Mouse (Mus musculus): ENCODE results near the gene Gm37240. TPM values are rescaled to one million over a fixed set of nuclear protein-coding genes. Genes with fewer than 3 reads are reported as not detected.

The Gm37240 gene
- polyA plus RNA-seq, 1 experiment from 2014 or later: 10.8 TPM

DNA sequence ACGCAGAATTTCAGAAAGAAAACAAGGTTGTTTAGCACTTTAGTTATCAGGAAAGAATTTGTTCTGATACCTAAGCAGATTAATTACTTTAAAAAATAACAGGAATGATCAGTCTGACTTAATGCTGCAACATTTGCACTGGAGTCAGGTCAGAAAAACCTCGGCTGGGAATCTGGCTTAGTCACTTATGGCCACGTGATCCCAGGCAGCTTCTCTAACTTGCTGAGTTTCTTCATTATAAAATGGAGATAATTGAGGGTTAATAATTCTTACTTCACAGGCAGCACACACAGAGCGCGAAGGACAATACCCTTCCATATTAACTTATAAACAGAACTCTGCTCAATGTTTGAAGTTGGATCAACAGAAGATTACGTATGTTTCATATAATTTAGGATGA, 1350.3 kb downstream of the Gm37240 start:
- CTCF ChIA-PET: interaction anchor here (1.0 to 1.7 kb wide), 6 partner anchors 10 to 179 kb away, joined by 3 to 5 read pairs (median 4); no protein-coding TSS in a partner anchor
- TF ChIP-seq CTCF (IDR thresholded peaks at IDR 0.05): no peak

GRCm38 (mm10) chr3:84533227-84533626, 1354.1 kb downstream of the Gm37240 start:
- POLR2A ChIA-PET: interaction anchor here (0.5 kb wide), 1 partner anchor 58 kb away, joined by 3 read pairs; no protein-coding TSS in a partner anchor
- no peak for ATAC-seq
- CTCF ChIA-PET: interaction anchor here (1.0 to 3.7 kb wide), 9 partner anchors 8 to 249 kb away, joined by 3 to 17 read pairs (median 4); no protein-coding TSS in a partner anchor
- no peaks in the 10 kb centered on the region for H3K27me3 ChIP-seq
- no peak for DNase-seq (ENCODE audit: low read depth, low spot score)
- in situ Hi-C loops (cut with MboI; ENCODE audit: low pct_unique_long_range_greater_than_20kb): loop anchor here (10.0 kb wide), 2 partner anchors 188 to 588 kb away; no protein-coding TSS in a partner anchor
- TF ChIP-seq CTCF (IDR thresholded peaks at IDR 0.05): no peak

More for the DNA sequence above, 1350.3 kb downstream of the Gm37240 start:
- POLR2A ChIA-PET: no interaction called here
- ATAC-seq (no peak), DNase-seq (ENCODE audit: low read depth, low spot score) (no peak)
- in situ Hi-C loops (cut with MboI; ENCODE audit: low pct_unique_long_range_greater_than_20kb): loop anchor here (10.0 kb wide), 2 partner anchors 192 to 592 kb away; no protein-coding TSS in a partner anchor
- H3K27me3 ChIP-seq: no peaks in the 10 kb centered on the region

DNA sequence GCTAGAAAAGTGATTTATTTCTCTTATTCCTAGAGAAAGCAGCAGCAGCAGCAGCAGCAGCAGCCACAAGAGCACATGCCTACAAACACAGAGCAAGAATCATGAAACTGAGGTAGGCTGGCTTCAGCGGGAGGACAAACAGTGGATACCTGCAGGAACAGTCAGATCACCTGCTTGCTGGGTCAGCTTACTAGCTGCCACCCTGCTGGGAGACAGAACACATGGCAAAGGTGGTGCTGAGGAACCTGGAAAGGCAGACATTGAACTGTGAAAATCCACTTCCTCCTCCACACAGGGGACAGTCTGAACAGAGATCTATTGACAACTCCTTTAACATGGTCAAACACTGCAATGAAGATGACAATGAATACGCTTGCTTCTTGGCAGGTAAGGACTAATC, 1358.3 kb downstream of the Gm37240 start:
- H3K27me3 ChIP-seq: no peaks in the 10 kb centered on the region
- POLR2A ChIA-PET: no interaction called here
- ATAC-seq (no peak), DNase-seq (ENCODE audit: low read depth, low spot score) (no peak)
- CTCF ChIA-PET: interaction anchor here (0.7 to 1.5 kb wide), 3 partner anchors 10 to 203 kb away, joined by 3 read pairs; no protein-coding TSS in a partner anchor
- in situ Hi-C loops (cut with MboI; ENCODE audit: low pct_unique_long_range_greater_than_20kb): no loop called here
- TF ChIP-seq CTCF (IDR thresholded peaks at IDR 0.05): no peak

GRCm38 (mm10) chr3:84524952-84525351, 1362.4 kb downstream of the Gm37240 start:
- CTCF ChIA-PET: interaction anchor here (0.6 to 2.3 kb wide), 4 partner anchors 12 to 211 kb away, joined by 3 to 9 read pairs (median 4); no protein-coding TSS in a partner anchor

DNA sequence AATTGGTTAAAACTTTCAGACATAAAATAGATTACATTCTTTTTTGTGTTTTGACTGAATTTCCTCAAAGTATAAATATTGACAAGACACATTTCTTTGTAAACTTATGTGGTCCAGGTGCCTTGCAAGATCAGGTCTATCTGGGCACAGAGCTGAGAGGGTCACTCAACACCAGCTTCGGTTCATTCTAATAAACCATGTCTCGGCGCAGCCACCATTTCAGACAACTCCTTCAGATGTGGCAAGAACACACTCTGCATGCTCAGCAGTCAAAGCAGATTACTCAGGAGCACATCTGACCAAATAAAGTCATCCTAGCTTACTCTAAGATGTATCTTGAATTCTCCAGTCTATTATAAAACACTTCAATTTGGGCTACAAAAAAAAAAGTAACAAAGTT, 1371.2 kb downstream of the Gm37240 start:
- no peaks in the 10 kb centered on the region for H3K27me3 ChIP-seq
- ChIA-PET POLR2A (interaction anchor here (0.5 kb wide), 1 partner anchor 54 kb away, joined by 3 read pairs; no protein-coding TSS in a partner anchor), CTCF (interaction anchor here (0.7 to 2.2 kb wide), 7 partner anchors 9 to 25 kb away, joined by 3 to 8 read pairs (median 3); no protein-coding TSS in a partner anchor)
- TF ChIP-seq CTCF (IDR thresholded peaks at IDR 0.05): no peak
- in situ Hi-C loops (cut with MboI; ENCODE audit: low pct_unique_long_range_greater_than_20kb): no loop called here
- no peak for DNase-seq (ENCODE audit: low read depth, low spot score)
- no peak for ATAC-seq

More at GRCm38 (mm10) chr3:84524952-84525351, 1362.4 kb downstream of the Gm37240 start:
- POLR2A ChIA-PET: interaction anchor here (0.9 kb wide), 1 partner anchor 58 kb away, joined by 3 read pairs; the partner anchor contains the start of gene Arfip1
- H3K27me3 ChIP-seq: no peaks in the 10 kb centered on the region
- DNase-seq (ENCODE audit: low read depth, low spot score): no peak
- no peak for TF ChIP-seq CTCF (IDR thresholded peaks at IDR 0.05)
- in situ Hi-C loops (cut with MboI; ENCODE audit: low pct_unique_long_range_greater_than_20kb): no loop called here
- no peak for ATAC-seq

- TF ChIP-seq CTCF (IDR thresholded peaks at IDR 0.05): no peak
- DNase-seq (ENCODE audit: low read depth, low spot score) (no peak), ATAC-seq (no peak)
- H3K27me3 ChIP-seq: no peaks in the 10 kb centered on the region
- POLR2A ChIA-PET: interaction anchor here (0.6 to 0.7 kb wide), 2 partner anchors 34 to 74 kb away, joined by 3 read pairs; no protein-coding TSS in a partner anchor
- in situ Hi-C loops (cut with MboI; ENCODE audit: low pct_unique_long_range_greater_than_20kb): no loop called here
- CTCF ChIA-PET: interaction anchor here (1.2 to 1.8 kb wide), 2 partner anchors 8 to 21 kb away, joined by 3 to 5 read pairs; no protein-coding TSS in a partner anchor
Measured at GRCm38 (mm10) chr3:84512774-84513515, 1374.4 kb downstream of the Gm37240 start.

DNA sequence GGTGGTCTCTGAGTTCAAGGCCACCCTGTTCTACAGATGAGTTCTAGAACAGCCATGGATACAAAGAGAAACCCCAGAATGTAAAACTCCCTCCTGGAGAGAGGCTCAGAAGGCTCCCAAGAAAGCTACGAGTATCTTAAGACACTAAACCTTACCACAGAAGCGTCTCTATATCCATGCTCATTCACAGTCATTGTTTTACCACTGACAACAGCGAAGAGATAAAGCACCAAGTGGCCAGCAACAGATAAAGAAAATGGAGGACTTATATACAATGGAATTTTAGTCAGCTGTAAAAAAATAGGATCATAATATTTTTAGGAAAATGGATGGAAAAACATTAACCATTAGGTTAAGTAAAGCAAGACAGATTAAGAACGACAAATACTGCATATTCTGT, 1382.1 kb downstream of the Gm37240 start:
- TF ChIP-seq CTCF (IDR thresholded peaks at IDR 0.05): no peak
- in situ Hi-C loops (cut with MboI; ENCODE audit: low pct_unique_long_range_greater_than_20kb): no loop called here
- DNase-seq (ENCODE audit: low read depth, low spot score): no peak
- POLR2A ChIA-PET: no interaction called here
- no peak for ATAC-seq
- CTCF ChIA-PET: interaction anchor here (1.0 to 1.9 kb wide), 5 partner anchors 8 to 37 kb away, joined by 3 to 6 read pairs (median 4); no protein-coding TSS in a partner anchor
- H3K27me3 ChIP-seq: no peaks in the 10 kb centered on the region

DNA sequence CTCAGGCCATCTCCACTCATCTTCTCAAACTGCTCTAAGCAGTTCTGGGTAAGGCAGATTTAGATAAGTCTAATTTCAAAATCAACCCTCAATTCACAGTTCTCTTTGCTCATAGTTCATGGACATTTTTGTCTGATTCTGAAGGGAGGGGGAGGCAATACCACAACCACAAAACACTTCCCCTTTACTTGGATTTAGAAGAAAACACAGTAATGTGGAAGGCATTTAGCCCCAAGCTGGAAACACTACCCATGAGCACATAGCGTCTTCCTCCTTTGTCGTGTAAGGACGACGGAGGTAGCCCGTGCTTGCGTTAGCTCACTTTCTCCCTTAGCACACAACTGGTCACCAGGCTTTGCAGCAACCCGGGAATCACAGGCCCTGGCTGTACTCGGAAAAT, 1383.0 kb downstream of the Gm37240 start:
- TF ChIP-seq CTCF (IDR thresholded peaks at IDR 0.05): no peak
- ChIA-PET CTCF (interaction anchor here (1.2 to 1.7 kb wide), 4 partner anchors 9 to 21 kb away, joined by 3 to 6 read pairs (median 4); no protein-coding TSS in a partner anchor), POLR2A (no interaction called here)
- no peaks in the 10 kb centered on the region for H3K27me3 ChIP-seq
- in situ Hi-C loops (cut with MboI; ENCODE audit: low pct_unique_long_range_greater_than_20kb): no loop called here
- ATAC-seq (no peak), DNase-seq (ENCODE audit: low read depth, low spot score) (no peak)

DNA sequence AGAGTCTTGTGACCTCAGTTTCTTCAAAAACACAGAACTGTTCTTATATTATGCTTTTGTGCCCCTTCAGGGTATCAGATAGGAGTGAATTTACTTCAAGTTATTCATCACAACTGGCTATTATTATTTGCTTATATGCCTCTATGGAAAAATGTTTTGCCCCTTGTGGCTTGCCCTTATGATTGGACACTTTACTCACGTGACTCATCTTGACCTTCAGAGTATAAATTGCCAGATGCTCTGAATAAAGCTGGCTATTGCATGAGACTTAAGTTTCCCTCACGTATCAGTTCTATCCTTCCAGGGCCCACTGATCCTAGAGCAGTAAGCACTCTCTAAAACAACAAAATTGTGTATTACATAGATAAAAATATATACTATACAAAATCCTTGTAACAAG, 1385.2 kb downstream of the Gm37240 start:
- DNase-seq (ENCODE audit: low read depth, low spot score) (no peak), ATAC-seq (no peak)
- no peak for TF ChIP-seq CTCF (IDR thresholded peaks at IDR 0.05)
- in situ Hi-C loops (cut with MboI; ENCODE audit: low pct_unique_long_range_greater_than_20kb): no loop called here
- ChIA-PET POLR2A (no interaction called here), CTCF (interaction anchor here (0.8 to 1.3 kb wide), 3 partner anchors 11 to 148 kb away, joined by 3 read pairs; no protein-coding TSS in a partner anchor)
- H3K27me3 ChIP-seq: no peaks in the 10 kb centered on the region

GRCm38 (mm10) chr3:84500491-84500890, 1386.8 kb downstream of the Gm37240 start:
- ChIA-PET CTCF (interaction anchor here (1.0 to 1.8 kb wide), 4 partner anchors 10 to 148 kb away, joined by 3 to 6 read pairs (median 3); no protein-coding TSS in a partner anchor), POLR2A (interaction anchor here (0.6 kb wide), 1 partner anchor 46 kb away, joined by 3 read pairs; no protein-coding TSS in a partner anchor)
- no peak for TF ChIP-seq CTCF (IDR thresholded peaks at IDR 0.05)
- DNase-seq (ENCODE audit: low read depth, low spot score) (no peak), ATAC-seq (no peak)
- in situ Hi-C loops (cut with MboI; ENCODE audit: low pct_unique_long_range_greater_than_20kb): no loop called here
- H3K27me3 ChIP-seq: no peaks in the 10 kb centered on the region

Measured in Patski (cell line).